Mouse (Mus musculus) E14TG2a.4 (cell line): ENCODE measurements at regions not wholly inside any gene's neighbourhood (a gene's known extent, or its start where the extent isn't known, plus 50 kb on each side); places are given as distances from the start of the nearest gene placed in this dataset.

ENCODE experiments used
- CTCF ChIP-seq: conservative IDR thresholded peaks from 2 replicates; pipeline ENCODE4 v1.5.1; 2014; ENCODE audit warnings: low read length
- NANOG ChIP-seq: IDR thresholded peaks from 2 replicates; pipeline ENCODE4 v1.6.1; 2014; ENCODE audit warnings: borderline replicate concordance, low read length, mixed read lengths
- POU5F1 ChIP-seq: IDR thresholded peaks from 2 replicates; pipeline ENCODE4 v1.6.1; 2014; ENCODE audit warnings: low read length, borderline replicate concordance

DNA sequence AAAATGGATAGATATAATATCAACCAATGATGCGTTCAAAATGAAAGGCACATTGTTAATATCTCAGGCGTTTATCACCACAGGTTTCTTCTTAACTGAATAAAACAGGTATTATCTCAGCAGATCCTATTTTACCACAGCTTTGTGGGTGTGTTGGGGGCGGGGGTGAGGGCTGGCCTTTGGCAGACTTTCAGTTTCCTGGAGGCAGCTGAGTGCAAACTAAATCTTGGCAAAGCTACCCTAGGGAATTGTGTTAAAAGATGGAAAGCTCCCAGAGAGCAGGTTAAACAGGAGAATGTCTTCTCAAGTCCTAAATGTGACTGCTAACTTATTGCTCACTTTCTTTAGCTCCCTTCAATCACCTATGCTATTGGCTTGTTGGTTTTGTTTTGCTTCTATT lies 223.8 kb downstream of the Kdm4c start:
- no peak for TF ChIP-seq NANOG
- TF ChIP-seq CTCF: no peak
- no peak for TF ChIP-seq POU5F1
